Mouse (Mus musculus) neural tube, embryonic 11.5 days (tissue): ENCODE results near the gene H2afx. TPM values are rescaled to one million over a fixed set of nuclear protein-coding genes. Genes with fewer than 3 reads are reported as not detected.
"Not testable (repeated sequence)": the region's sequence is repeated elsewhere in the genome, so short reads cannot be mapped to it uniquely, and the experiment has no call there.

ENCODE experiments used
- ATAC-seq: fragments of 200-750 bp; cut with Nextera tagmentation; 2 replicates; pipeline ENCODE4 v1.8.0; 2017; ENCODE audit warnings: moderate number of reproducible peaks, mild to moderate bottlenecking, moderate TSS enrichment, moderate library complexity; ENCODE audit not compliant: insufficient read depth, low FRiP score, low TSS enrichment
- DNase-seq: peaks from one replicate; pipeline ENCODE4 v3.0.0-alpha.2; 2015; ENCODE audit warnings: low spot score
- H3K27ac ChIP-seq: fragments of 300-500 bp; sonication (generic); 2 replicates; pipeline ENCODE4 v1.5.1; 2014; ENCODE audit warnings: low read depth, mild to moderate bottlenecking, low read length
- H3K27me3 ChIP-seq: fragments of 300-500 bp; sonication (generic); 2 replicates; pipeline ENCODE4 v1.6.1; 2014; ENCODE audit warnings: mild to moderate bottlenecking, low read length, mixed read lengths; ENCODE audit not compliant: control insufficient read depth, insufficient read depth
- H3K36me3 ChIP-seq: fragments of 300-500 bp; sonication (generic); 2 replicates; pipeline ENCODE4 v1.6.1; 2014; ENCODE audit warnings: mild to moderate bottlenecking, low read length, moderate library complexity, mixed read lengths; ENCODE audit not compliant: control insufficient read depth, insufficient read depth
- H3K4me1 ChIP-seq: fragments of 300-500 bp; sonication (generic); 2 replicates; pipeline ENCODE4 v1.6.1; 2014; ENCODE audit warnings: low read length, mixed read lengths; ENCODE audit not compliant: control insufficient read depth, insufficient read depth
- H3K4me2 ChIP-seq: fragments of 300-500 bp; sonication (generic); 2 replicates; pipeline ENCODE4 v1.6.1; 2014; ENCODE audit warnings: low read depth, mild to moderate bottlenecking, moderate library complexity
- H3K4me3 ChIP-seq: fragments of 300-500 bp; sonication (generic); 2 replicates; pipeline ENCODE4 v1.5.1; 2014; ENCODE audit warnings: low read depth, low read length
- H3K9ac ChIP-seq: fragments of 300-500 bp; sonication (generic); 2 replicates; pipeline ENCODE4 v1.6.1; 2014; ENCODE audit warnings: mild to moderate bottlenecking, low read length
- H3K9me3 ChIP-seq: fragments of 300-500 bp; sonication (generic); 2 replicates; pipeline ENCODE4 v1.6.1; 2016; ENCODE audit warnings: low read length; ENCODE audit not compliant: control insufficient read depth
- WGBS: fragments of 180-500 bp; shearing (Covaris S2); extraction: QIAGEN DNeasy Blood & Tissue Kit; methylation state at CpG from one replicate; pipeline ENCODE4 v1.1.7; 2014; 5-methylcytosine and 5-hydroxymethylcytosine counted together
- microRNA-seq: library from miRNA; unstranded; fragments of <30 nt; microRNA quantifications from one replicate; pipeline ENCODE4, GENCODE M21; 2016
- polyA plus RNA-seq: library from polyadenylated mRNA; unstranded; fragments of >200 nt; fragmentation: Nextera tagmentation; extraction: Ambion mirVana; gene quantifications from 2 replicates; pipeline ENCODE4 v1.2.1, GENCODE M21; 2014

H2afx gene
- polyA plus RNA-seq, 1 experiment from 2014 or later, result 366 TPM

DNA sequence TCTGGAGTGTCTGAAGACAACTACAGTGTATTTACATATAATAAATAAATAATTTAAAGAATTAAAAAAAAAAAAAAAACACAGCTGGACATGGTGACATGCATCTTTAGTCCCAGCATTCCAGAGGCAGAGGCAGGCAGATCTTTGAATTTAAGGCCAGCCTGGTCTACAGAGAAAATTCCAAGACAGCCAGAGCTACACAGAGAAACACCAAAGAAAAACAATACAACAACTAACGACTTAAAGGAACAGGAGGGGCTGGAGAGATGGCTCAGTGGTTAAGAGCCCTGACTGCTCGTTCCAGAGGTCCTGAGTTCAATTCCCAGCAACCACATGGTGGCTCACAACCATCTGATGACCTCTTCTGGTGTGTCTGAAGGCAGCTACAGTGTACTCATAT lies 42.8 kb downstream of the H2afx start:
- not testable (repeated sequence) for ATAC-seq, H3K4me3 ChIP-seq, H3K9ac ChIP-seq, H3K27ac ChIP-seq, H3K27me3 ChIP-seq, DNase-seq, H3K9me3 ChIP-seq, H3K4me2 ChIP-seq
- peaks cover 10% of the 10 kb centered on the region for H3K36me3 ChIP-seq
- peaks cover 12% of the 10 kb centered on the region for H3K4me1 ChIP-seq
- 90% methylated on average over 2 of the region's 2 CpGs for WGBS

- H3K27ac ChIP-seq, result peak overlapping the region; percentile 72; the same call in 1 of the 2 replicates
- H3K9ac ChIP-seq, result peak overlapping the region; percentile 68
Measured at GRCm38 (mm10) chr9:44378153-44378730, 43.7 kb downstream of the H2afx start.

DNA sequence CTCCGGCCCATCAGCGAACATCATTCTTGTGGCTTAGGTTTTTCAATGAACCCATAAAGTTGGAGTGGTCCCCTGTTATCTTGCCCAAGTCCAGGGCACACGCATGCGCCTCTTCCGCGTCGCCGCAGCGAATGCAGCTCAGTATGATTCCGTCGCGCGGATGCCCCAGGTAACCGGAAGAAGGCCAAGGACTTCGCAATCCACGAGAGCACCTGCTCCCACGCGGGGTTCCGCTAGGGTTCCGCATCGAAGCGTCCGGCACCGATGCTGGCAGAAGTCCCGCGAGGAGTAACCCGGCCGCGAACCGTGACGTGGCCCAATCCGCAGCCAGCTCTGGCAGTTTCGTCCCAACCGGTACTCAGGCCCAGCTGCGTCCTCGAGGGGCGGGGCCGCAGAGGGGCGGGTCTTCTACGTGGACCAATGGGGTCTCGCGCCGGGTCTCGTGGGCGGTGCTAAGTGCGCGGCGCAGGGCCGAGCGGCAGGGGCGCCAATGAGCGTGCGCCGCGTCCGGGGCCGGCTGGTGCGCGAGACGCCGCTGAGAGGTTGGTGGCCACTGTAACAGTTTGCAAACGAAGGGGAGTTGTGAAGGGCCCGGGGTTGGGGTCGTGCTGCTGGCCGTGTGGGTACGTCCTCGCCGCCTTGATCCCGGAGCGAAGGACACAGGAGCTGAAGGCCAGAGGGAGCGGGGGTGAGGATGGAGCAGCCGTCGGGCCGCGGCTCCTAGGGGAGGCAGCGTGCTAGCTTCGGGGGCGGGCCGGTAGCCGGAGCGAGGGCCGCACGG lies 44.8 kb downstream of the H2afx start, which contains the start of gene Hyou1:
Gene Hyou1 (plus strand): TSS at position 437 of the 781 bp plus-strand sequence.
- peak within 1 kb of the TSS; percentile 69 for H3K4me3 ChIP-seq
- peaks cover 12% of the 10 kb centered on the region for H3K4me1 ChIP-seq
- peak within 1 kb of the TSS; percentile 89 for H3K4me2 ChIP-seq
- under 1% methylated on average over 83 of the region's 83 CpGs for WGBS
- H3K36me3 ChIP-seq, result peaks cover 23% of the 10 kb centered on the region
- ATAC-seq (peak; percentile 97), DNase-seq (peak; percentile 100)
- H3K27ac ChIP-seq, result peak within 1 kb of the TSS; percentile 72
- H3K9ac ChIP-seq, result peak within 1 kb of the TSS; percentile 85
- no peaks in the 10 kb centered on the region for H3K9me3 ChIP-seq
- no peaks in the 10 kb centered on the region for H3K27me3 ChIP-seq

More at GRCm38 (mm10) chr9:44378153-44378730, 43.7 kb downstream of the H2afx start:
- H3K27me3 ChIP-seq, result no peaks in the 10 kb centered on the region
- H3K9me3 ChIP-seq, result no peaks in the 10 kb centered on the region
- peak overlapping the region; percentile 47 for H3K4me2 ChIP-seq
- DNase-seq, result no peak
- peaks cover 18% of the 10 kb centered on the region for H3K36me3 ChIP-seq
- H3K4me3 ChIP-seq, result peak overlapping the region; percentile 69
- peaks cover 12% of the 10 kb centered on the region for H3K4me1 ChIP-seq
- 92% methylated on average over 5 of the region's 5 CpGs for WGBS
- ATAC-seq, result no peak

DNA sequence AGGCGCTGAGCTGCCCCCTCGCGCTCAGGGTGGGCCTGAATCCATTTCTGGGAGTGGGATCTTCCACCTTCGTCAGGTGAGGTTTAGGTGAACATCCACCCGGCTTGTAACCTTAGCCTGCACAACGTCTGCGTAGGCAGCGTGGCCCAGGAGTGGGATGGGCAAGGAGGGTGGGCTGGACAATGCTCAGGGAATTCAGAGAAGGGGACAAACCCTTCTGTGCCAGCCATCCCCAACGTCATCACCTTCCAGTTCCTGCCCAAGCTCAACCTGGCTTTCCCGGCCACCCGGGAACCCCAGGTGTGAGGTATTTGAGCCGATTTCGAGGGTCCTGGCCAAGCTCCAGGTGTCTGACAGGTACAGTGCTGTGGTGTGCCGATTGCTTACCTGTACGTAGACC lies 45.4 kb downstream of the H2afx start:
- H3K9me3 ChIP-seq, result no peaks in the 10 kb centered on the region
- no peaks in the 10 kb centered on the region for H3K27me3 ChIP-seq
- H3K36me3 ChIP-seq, result peaks cover 28% of the 10 kb centered on the region
- ATAC-seq (peak; percentile 31), DNase-seq (no peak)
- peak overlapping the region; percentile 85 for H3K9ac ChIP-seq
- peak overlapping the region; percentile 58 for H3K27ac ChIP-seq
- peak overlapping the region; percentile 69 for H3K4me3 ChIP-seq
- peak overlapping the region; percentile 89 for H3K4me2 ChIP-seq
- whole genome bisulfite sequencing, result 11% methylated on average over 15 of the region's 15 CpGs
- H3K4me1 ChIP-seq, result peaks cover 12% of the 10 kb centered on the region

DNA sequence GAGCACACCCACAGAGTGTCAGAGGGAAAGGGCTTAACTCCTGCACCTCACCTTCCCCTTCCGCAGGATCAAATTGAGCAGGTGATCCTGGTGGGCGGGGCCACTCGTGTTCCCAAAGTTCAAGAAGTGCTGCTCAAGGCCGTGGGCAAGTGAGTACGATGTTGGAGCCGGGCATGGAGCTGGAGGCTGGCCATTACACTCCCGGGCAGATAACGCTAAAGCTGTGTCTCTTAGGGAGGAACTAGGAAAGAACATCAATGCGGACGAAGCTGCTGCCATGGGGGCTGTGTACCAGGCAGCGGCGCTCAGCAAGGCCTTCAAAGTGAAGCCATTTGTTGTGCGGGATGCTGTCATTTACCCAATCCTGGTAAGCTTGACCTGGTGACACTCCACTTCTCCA lies 50.1 kb downstream of the H2afx start:
- no peak overlapping the region for H3K9ac ChIP-seq
- H3K4me3 ChIP-seq, result no peak overlapping the region
- H3K4me2 ChIP-seq, result no peak overlapping the region
- 92% methylated on average over 13 of the region's 13 CpGs for WGBS
- no peaks in the 10 kb centered on the region for H3K27me3 ChIP-seq
- peaks cover 9% of the 10 kb centered on the region for H3K4me1 ChIP-seq
- no peak for DNase-seq
- H3K36me3 ChIP-seq, result peaks cover 49% of the 10 kb centered on the region
- H3K27ac ChIP-seq, result no peak overlapping the region
- ATAC-seq, result no peak
- no peaks in the 10 kb centered on the region for H3K9me3 ChIP-seq

Small RNA genes within 50 kb of the gene (microRNA-seq; reads per million reads assigned to microRNA genes)
- gene Gm44335, result not detected

Other genes with a start within 250 kb of the H2afx start
- gene Mfrp, start 233.0 kb upstream of the H2afx start, polyA plus RNA-seq, result 0.15 and 0.21 TPM in 2 replicates
- gene C1qtnf5, start 227.4 kb upstream of the H2afx start, polyA plus RNA-seq, result 0.27 and 0.31 TPM in 2 replicates
- gene Gm49380, start 221.2 kb upstream of the H2afx start, polyA plus RNA-seq, result 0.20 and 0.95 TPM in 2 replicates
- 62.4 and 71.1 TPM in 2 replicates for gene Rnf26, start 221.2 kb upstream of the H2afx start, polyA plus RNA-seq
- gene Mcam, start 200.2 kb upstream of the H2afx start, polyA plus RNA-seq, result 14.3 and 15.0 TPM in 2 replicates
- gene Cbl, start 100.6 kb upstream of the H2afx start, polyA plus RNA-seq, result 19.1 and 22.2 TPM in 2 replicates
- gene Ccdc153, start 94.0 kb upstream of the H2afx start, polyA plus RNA-seq, result not detected in 2 replicates
- gene Pdzd3, start 83.2 kb upstream of the H2afx start, polyA plus RNA-seq, result 0.11 TPM in 1 of 2 replicates, not detected in the other
- gene Nlrx1, start 66.1 kb upstream of the H2afx start, polyA plus RNA-seq, result 2.4 and 3.2 TPM in 2 replicates
- gene Abcg4, start 46.1 kb upstream of the H2afx start, polyA plus RNA-seq, result 4.5 and 5.0 TPM in 2 replicates
- 23.6 and 26.9 TPM in 2 replicates for gene Hinfp, start 29.0 kb upstream of the H2afx start, polyA plus RNA-seq
- gene C2cd2l, start 14.4 kb upstream of the H2afx start, polyA plus RNA-seq, result 14.9 and 17.1 TPM in 2 replicates
- 47.6 and 48.6 TPM in 2 replicates for gene Dpagt1, start 8.7 kb upstream of the H2afx start, polyA plus RNA-seq
- gene Hmbs, start 9.5 kb downstream of the H2afx start, polyA plus RNA-seq, result 139 and 140 TPM in 2 replicates
- 29.3 and 32.9 TPM in 2 replicates for gene Vps11, start 27.0 kb downstream of the H2afx start, polyA plus RNA-seq
- gene Hyou1, start 44.8 kb downstream of the H2afx start, polyA plus RNA-seq, result 36.7 and 38.8 TPM in 2 replicates
- gene Slc37a4, start 62.2 kb downstream of the H2afx start, polyA plus RNA-seq, result 26.8 and 31.8 TPM in 2 replicates
- gene Rps25, start 72.4 kb downstream of the H2afx start, polyA plus RNA-seq, result 1,766 and 1,857 TPM in 2 replicates
- gene Trappc4, start 72.9 kb downstream of the H2afx start, polyA plus RNA-seq, result 204 and 214 TPM in 2 replicates
- gene Ccdc84, start 83.9 kb downstream of the H2afx start, polyA plus RNA-seq, result 20.9 and 21.8 TPM in 2 replicates
- not detected in 2 replicates for gene Foxr1, start 106.4 kb downstream of the H2afx start, polyA plus RNA-seq
- 0.29 TPM in 1 of 2 replicates, not detected in the other for gene Upk2, start 120.3 kb downstream of the H2afx start, polyA plus RNA-seq
- gene Bcl9l, start 148.1 kb downstream of the H2afx start, polyA plus RNA-seq, result 8.0 and 8.8 TPM in 2 replicates
- not detected in 2 replicates for gene Cxcr5, start 227.2 kb downstream of the H2afx start, polyA plus RNA-seq